Mouse (Mus musculus) hindbrain, embryonic 15.5 days (tissue): ENCODE results near the gene Srpk2. TPM values are rescaled to one million over a fixed set of nuclear protein-coding genes. Genes with fewer than 3 reads are reported as not detected.
"Not testable (repeated sequence)": the region's sequence is repeated elsewhere in the genome, so short reads cannot be mapped to it uniquely, and the experiment has no call there.

ENCODE experiments used
- ATAC-seq: fragments of 200-750 bp; cut with Nextera tagmentation; 2 replicates; pipeline ENCODE4 v1.8.0; 2017; ENCODE audit warnings: low read depth, moderate number of reproducible peaks, moderate TSS enrichment; ENCODE audit not compliant: low FRiP score
- H3K27ac ChIP-seq: fragments of 300-500 bp; sonication (generic); replicated peaks from 2 replicates; pipeline ENCODE4 v1.5.1; 2015; ENCODE audit warnings: mild to moderate bottlenecking, inconsistent platforms
- H3K27me3 ChIP-seq: fragments of 300-500 bp; sonication (generic); 2 replicates; pipeline ENCODE4 v1.6.1; 2015; ENCODE audit warnings: control low read depth, inconsistent platforms
- H3K36me3 ChIP-seq: fragments of 300-500 bp; sonication (generic); 2 replicates; pipeline ENCODE4 v1.6.1; 2015; ENCODE audit warnings: control low read depth, inconsistent platforms
- H3K4me1 ChIP-seq: fragments of 300-500 bp; sonication (generic); replicated peaks from 2 replicates; pipeline ENCODE4 v1.6.1; 2015; ENCODE audit warnings: control low read depth, inconsistent platforms
- H3K4me2 ChIP-seq: fragments of 300-500 bp; sonication (generic); 2 replicates; pipeline ENCODE4 v1.6.1; 2015; ENCODE audit warnings: moderate library complexity, mild to moderate bottlenecking, inconsistent platforms
- H3K4me3 ChIP-seq: fragments of 300-500 bp; sonication (generic); 2 replicates; pipeline ENCODE4 v1.5.1; 2015; ENCODE audit warnings: mild to moderate bottlenecking, inconsistent platforms
- H3K9ac ChIP-seq: fragments of 300-500 bp; sonication (generic); 2 replicates; pipeline ENCODE4 v1.6.1; 2015; ENCODE audit warnings: inconsistent platforms
- H3K9me3 ChIP-seq: fragments of 300-500 bp; sonication (generic); 2 replicates; pipeline ENCODE4 v1.6.1; 2016; ENCODE audit warnings: control low read depth, inconsistent platforms
- WGBS: fragments of 180-500 bp; shearing (Covaris S2); methylation state at CpG from one replicate; pipeline ENCODE4 v1.1.7; 2015; 5-methylcytosine and 5-hydroxymethylcytosine counted together
- polyA plus RNA-seq: library from polyadenylated mRNA; unstranded; fragments of >200 nt; fragmentation: Nextera tagmentation; extraction: Ambion mirVana; gene quantifications from 2 replicates; pipeline ENCODE4 v1.2.1, GENCODE M21; 2015

The Srpk2 gene
- polyA plus RNA-seq, 1 experiment from 2014 or later, result 101 TPM

- Histone ChIP-seq H3K4me2 (no peak overlapping the region), H3K36me3 (no peaks in the 10 kb centered on the region), H3K4me1 (0 out of 2 replicates have a peak, but pooled peaks cover 9% of the 10 kb centered on the region), H3K27me3 (no peaks in the 10 kb centered on the region), H3K4me3 (no peak overlapping the region), H3K9ac (no peak overlapping the region), H3K27ac (no peak overlapping the region), H3K9me3 (no peaks in the 10 kb centered on the region)
- 57% methylated on average over 3 of the region's 3 CpGs for WGBS
- no peak for ATAC-seq
Measured at GRCm38 (mm10) chr5:23599171-23599570, 85.2 kb downstream of the Srpk2 start.

- Histone ChIP-seq H3K9ac (no peak overlapping the region), H3K9me3 (no peaks in the 10 kb centered on the region), H3K4me2 (no peak overlapping the region), H3K27ac (no peak overlapping the region), H3K4me1 (0 out of 2 replicates have a peak, but pooled peaks cover 9% of the 10 kb centered on the region), H3K27me3 (no peaks in the 10 kb centered on the region), H3K36me3 (no peaks in the 10 kb centered on the region), H3K4me3 (no peak overlapping the region)
- ATAC-seq, result no peak
- 73% methylated on average over 12 of the region's 12 CpGs for WGBS
Measured at GRCm38 (mm10) chr5:23598491-23598890, 85.9 kb downstream of the Srpk2 start.

- ATAC-seq, result no peak
- Histone ChIP-seq H3K4me1 (0 out of 2 replicates have a peak, but pooled peaks cover 9% of the 10 kb centered on the region), H3K9me3 (no peaks in the 10 kb centered on the region), H3K27me3 (no peaks in the 10 kb centered on the region), H3K9ac (no peak overlapping the region), H3K27ac (no peak overlapping the region), H3K4me3 (no peak overlapping the region), H3K4me2 (no peak overlapping the region), H3K36me3 (no peaks in the 10 kb centered on the region)
- WGBS, result 69% methylated on average over 1 of the region's 1 CpGs
Measured at GRCm38 (mm10) chr5:23597999-23598398, 86.4 kb downstream of the Srpk2 start.

DNA sequence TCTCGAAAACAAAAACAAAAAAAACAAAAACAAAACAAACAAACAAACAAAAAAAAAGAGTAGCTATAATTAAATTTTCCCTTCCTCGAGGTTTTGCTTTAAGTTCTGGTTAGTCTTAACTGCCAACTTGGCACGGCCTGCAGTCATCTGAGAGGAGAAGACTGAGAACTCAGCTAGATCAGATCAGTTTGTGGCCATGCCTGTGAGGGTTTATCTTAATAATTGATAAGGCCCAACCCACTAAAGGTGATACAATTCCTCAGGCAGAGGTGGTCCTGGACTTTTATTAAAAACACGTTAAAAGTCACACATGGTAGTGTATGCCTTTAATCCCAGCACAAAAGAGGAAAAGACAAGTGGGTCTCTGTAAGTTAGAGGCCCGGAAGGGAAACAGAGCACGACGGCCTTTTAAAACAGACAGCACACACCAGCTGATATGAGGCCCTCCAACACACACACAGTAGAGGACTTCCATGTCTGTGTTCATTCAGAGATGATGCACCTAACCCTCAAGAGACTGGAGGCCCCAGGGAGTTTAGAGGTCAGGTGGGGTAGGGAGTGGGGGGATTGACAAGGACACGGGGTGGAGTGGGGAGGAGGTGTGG, 87.1 kb downstream of the Srpk2 start:
- no peak overlapping the region for H3K4me2 ChIP-seq
- no peak overlapping the region for H3K9ac ChIP-seq
- no peaks in the 10 kb centered on the region for H3K9me3 ChIP-seq
- H3K36me3 ChIP-seq, result no peaks in the 10 kb centered on the region
- H3K27me3 ChIP-seq, result no peaks in the 10 kb centered on the region
- WGBS, result 86% methylated on average over 8 of the region's 8 CpGs
- H3K4me1 ChIP-seq, result 0 out of 2 replicates have a peak, but pooled peaks cover 9% of the 10 kb centered on the region
- ATAC-seq, result no peak
- no peak overlapping the region for H3K27ac ChIP-seq
- no peak overlapping the region for H3K4me3 ChIP-seq

DNA sequence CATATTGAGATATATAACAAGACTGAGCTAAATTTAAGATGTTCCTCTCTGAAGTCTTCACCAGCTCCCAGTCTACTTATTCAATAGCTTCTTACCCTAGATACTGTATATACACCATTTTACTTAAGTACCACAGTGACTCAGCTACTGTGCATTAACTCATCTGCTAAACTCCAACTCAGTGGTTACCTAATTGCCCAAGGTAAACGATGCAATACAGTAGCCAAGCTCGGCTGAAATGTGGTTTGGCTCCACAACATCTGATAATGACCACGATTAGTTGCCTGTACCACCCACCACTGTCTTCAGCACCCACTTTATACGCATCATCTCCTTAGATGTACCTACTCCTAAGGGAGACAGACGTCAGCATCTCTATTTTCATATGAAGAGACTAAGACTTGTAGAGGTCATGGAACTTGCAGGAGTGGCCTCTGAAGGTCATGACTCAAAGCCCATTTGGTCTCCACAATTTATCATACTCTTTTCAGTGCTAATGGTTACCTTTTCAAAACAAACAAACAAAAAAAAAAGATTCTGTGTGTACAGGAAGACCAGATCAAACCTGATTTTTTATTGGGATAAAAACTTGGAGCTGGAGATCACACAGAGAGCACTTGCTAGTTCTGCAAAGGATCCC, 88.0 kb downstream of the Srpk2 start:
- H3K4me1 ChIP-seq, result 0 out of 2 replicates have a peak, but pooled peaks cover 9% of the 10 kb centered on the region
- H3K4me2 ChIP-seq, result no peak overlapping the region
- no peaks in the 10 kb centered on the region for H3K36me3 ChIP-seq
- no peak overlapping the region for H3K4me3 ChIP-seq
- no peak overlapping the region for H3K27ac ChIP-seq
- no peaks in the 10 kb centered on the region for H3K27me3 ChIP-seq
- 82% methylated on average over 5 of the region's 5 CpGs for WGBS
- H3K9me3 ChIP-seq, result no peaks in the 10 kb centered on the region
- H3K9ac ChIP-seq, result no peak overlapping the region
- ATAC-seq, result no peak

- H3K4me1 ChIP-seq, H3K9me3 ChIP-seq, ATAC-seq, H3K27ac ChIP-seq, H3K27me3 ChIP-seq, H3K4me3 ChIP-seq, H3K36me3 ChIP-seq, H3K4me2 ChIP-seq, H3K9ac ChIP-seq: not testable (repeated sequence)
- WGBS, result 97% methylated on average over 5 of the region's 5 CpGs
Measured at GRCm38 (mm10) chr5:23590298-23590697, 94.1 kb downstream of the Srpk2 start.

DNA sequence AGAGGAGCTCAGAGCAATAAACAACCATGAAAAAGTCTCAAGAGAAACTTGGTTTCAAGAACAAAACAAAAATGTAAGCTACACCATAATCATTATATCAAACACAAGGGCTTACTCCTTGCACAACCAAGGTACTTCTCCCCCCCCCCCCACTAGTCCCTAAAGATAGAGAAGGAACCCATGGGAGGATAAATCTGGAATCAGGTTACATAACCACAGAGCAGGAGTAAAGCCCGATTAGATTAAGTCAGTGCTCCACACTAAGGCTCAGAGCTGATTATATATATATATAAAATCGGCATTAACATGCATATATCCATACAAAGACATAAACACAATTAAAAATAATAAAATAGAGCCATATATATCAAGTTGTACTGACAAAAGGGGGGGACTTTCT, 96.8 kb downstream of the Srpk2 start:
- Histone ChIP-seq H3K4me2 (no peak overlapping the region), H3K9me3 (no peaks in the 10 kb centered on the region), H3K4me1 (0 out of 2 replicates have a peak, but pooled peaks cover 3% of the 10 kb centered on the region), H3K27ac (no peak overlapping the region), H3K36me3 (no peaks in the 10 kb centered on the region), H3K27me3 (no peaks in the 10 kb centered on the region), H3K9ac (no peak overlapping the region), H3K4me3 (no peak overlapping the region)
- ATAC-seq, result no peak
- 77% methylated on average over 2 of the region's 2 CpGs for WGBS

DNA sequence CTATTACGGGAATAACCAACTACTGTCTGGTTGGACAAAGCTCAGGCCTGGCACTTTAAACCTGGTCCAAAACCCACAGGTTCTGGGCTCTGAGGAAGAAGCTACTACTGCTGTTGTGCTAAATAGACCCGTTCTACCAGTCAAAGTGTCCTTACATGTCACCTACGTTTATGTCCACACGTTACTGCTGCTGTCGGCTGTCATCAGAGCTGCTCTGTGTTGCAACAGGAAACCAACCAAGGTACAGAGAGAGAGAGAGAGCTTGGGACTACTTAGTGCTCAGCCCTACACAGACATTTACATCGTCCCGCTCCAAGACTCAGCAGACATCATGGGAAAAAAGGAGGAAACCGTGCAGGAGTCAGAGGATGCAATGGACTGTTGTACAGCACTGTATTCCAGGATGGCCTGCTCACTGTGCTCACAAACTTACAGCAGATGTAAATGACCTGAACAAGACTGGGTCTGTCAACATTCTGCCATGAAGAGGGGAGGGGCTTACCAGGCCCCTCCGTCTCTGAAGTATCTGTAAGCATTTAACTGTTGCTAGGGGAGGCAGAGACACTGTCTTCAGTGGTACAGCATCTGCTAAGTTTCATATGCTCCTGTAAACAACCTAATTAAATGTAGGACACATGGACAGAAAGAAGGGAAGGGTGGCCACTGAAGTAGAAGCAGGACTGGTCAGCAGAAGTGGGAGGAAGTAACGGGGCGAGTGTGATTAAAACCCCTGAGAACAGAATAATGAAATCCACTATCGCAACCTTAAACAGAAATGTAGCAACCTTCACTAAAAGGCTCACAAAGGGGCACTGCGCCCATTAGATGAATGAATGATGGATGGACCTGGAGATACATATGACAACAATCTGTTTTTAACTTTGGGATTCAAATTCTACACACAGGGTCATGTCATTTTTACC, 97.6 kb downstream of the Srpk2 start:
- no peak for ATAC-seq

GRCm38 (mm10) chr5:23581484-23582060, 102.8 kb downstream of the Srpk2 start:
- ATAC-seq, result no peak
- no peaks in the 10 kb centered on the region for H3K27me3 ChIP-seq
- WGBS, result 66% methylated on average over 2 of the region's 2 CpGs
- no peaks in the 10 kb centered on the region for H3K9me3 ChIP-seq
- H3K36me3 ChIP-seq, result no peaks in the 10 kb centered on the region
- no peak overlapping the region for H3K27ac ChIP-seq
- no peak overlapping the region for H3K4me3 ChIP-seq
- H3K4me2 ChIP-seq, result no peak overlapping the region
- peaks cover 19% of the 10 kb centered on the region for H3K4me1 ChIP-seq
- H3K9ac ChIP-seq, result no peak overlapping the region

More for the DNA sequence above, 97.6 kb downstream of the Srpk2 start:
- Histone ChIP-seq H3K9me3 (no peaks in the 10 kb centered on the region), H3K27me3 (no peaks in the 10 kb centered on the region), H3K9ac (no peak overlapping the region), H3K4me1 (0 out of 2 replicates have a peak, but pooled peaks cover 3% of the 10 kb centered on the region), H3K4me2 (no peak overlapping the region), H3K27ac (no peak overlapping the region), H3K4me3 (no peak overlapping the region), H3K36me3 (no peaks in the 10 kb centered on the region)
- WGBS, result 88% methylated on average over 13 of the region's 13 CpGs

DNA sequence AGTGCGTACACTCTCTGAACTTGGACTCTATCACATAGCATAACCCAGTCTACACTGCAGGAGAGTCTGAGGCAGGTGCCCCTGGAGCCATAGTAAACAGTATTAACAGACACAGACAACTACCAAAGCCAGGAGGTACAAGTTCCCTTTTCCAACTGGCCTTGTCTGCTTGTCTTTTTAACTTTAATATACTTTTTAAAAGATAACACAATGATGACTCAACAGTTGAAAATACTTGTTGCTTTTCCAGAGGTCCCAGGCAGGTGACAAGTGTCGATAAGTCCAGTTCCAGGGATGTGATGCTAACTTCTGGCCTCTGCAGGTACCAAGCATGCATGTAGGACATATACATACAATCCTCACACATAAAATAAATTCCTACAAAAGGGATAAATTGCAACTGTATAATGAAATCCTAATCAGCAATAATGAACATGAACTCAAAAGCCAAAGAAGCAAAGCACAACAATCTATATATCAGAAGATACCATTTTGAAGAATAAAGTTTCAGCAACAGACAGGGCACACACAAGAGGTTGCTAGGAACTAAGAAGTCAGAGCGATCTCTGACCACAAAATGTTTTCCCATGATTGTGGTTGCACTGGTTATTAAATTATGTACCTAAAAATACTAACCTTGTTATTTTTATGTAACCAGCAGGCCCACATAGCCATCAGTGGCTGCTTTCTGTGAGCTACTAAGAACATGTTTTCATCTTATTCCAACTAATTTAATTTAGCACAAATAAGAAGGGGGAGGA, 105.1 kb downstream of the Srpk2 start:
- Histone ChIP-seq H3K9me3 (no peaks in the 10 kb centered on the region), H3K4me1 (peaks cover 22% of the 10 kb centered on the region), H3K4me2 (no peak overlapping the region), H3K36me3 (no peaks in the 10 kb centered on the region), H3K9ac (no peak overlapping the region), H3K27me3 (no peaks in the 10 kb centered on the region), H3K4me3 (no peak overlapping the region), H3K27ac (no peak overlapping the region)
- no peak for ATAC-seq
- 80% methylated on average over 3 of the region's 3 CpGs for WGBS

DNA sequence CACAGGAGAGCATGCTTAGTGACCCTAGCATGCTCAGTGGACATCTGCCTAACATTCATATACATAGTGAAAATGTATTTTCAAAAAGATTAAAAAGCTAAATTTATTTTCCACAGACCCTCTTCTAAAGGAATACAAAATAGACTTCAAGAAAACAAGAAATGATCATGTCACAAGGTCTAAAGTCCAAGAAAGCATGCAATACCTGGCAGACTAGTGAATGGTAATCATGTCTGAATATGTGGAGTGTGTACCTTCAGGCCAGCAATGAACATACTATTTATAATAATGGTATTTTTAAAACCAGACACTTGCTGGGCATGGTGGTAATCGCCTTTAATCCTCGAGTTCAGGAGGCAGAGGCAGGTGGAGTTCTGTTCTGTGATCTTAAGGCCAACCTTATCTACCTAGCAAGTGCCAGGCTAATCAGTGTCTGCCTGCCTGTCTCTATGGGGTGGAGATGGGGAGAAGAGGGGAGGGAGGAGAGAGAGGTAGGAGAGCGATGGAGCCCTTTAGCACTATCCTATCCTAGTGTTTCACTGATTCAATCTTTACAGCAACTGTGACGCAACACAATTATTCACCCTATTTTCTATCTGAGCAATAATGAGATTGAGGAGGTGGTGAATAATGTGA, 106.0 kb downstream of the Srpk2 start:
- ATAC-seq, result no peak
- no peaks in the 10 kb centered on the region for H3K27me3 ChIP-seq
- H3K27ac ChIP-seq, result peak overlapping the region; percentile 54; the same call in 1 of the 2 replicates
- H3K4me1 ChIP-seq, result peaks cover 22% of the 10 kb centered on the region
- H3K36me3 ChIP-seq, result no peaks in the 10 kb centered on the region
- no peaks in the 10 kb centered on the region for H3K9me3 ChIP-seq
- H3K4me3 ChIP-seq, result no peak overlapping the region
- WGBS, result 83% methylated on average over 4 of the region's 4 CpGs
- H3K4me2 ChIP-seq, result no peak overlapping the region
- no peak overlapping the region for H3K9ac ChIP-seq
